8 mouse cellular contexts compared by ENCODE assay signal in the genomic region with DNA sequence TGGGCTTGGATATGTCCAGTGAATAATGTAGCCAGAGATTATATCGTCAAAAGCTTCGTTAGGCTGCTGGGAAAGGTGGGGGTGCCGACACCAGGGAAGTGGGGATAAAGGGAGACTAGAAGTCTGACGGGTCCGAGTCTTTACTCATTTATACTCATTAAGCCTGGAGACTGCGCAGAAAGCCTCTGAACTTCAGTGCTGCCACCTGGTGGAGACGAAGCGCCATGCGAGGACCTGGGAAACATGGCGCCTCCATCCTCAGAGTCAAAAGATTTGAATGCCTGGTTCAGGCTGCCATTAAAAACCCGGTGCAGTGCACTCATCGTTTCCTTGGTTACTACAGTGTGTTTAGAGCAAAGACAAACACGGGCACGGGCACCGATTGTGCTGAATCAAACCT.
DNase-seq lines count a peak whose midpoint lies in the region; ATAC-seq and TF ChIP-seq lines count a peak whose summit lies in the region.

No protein-coding gene starts in this region.

- no peak overlapping the region for H3K9ac ChIP-seq in forebrain, embryonic 11.5 days (ENCODE audit: low read length)
- no peak overlapping the region for H3K9ac ChIP-seq in forebrain, embryonic 16.5 days (replicated peaks; ENCODE audit: low read depth, low read length)
- H3K9ac ChIP-seq in heart, postnatal 0 days (replicated peaks; ENCODE audit: low read depth, low read length) = no peak overlapping the region

- H3K27me3 ChIP-seq in forebrain, embryonic 11.5 days (ENCODE audit: control insufficient read depth, insufficient read depth, low read length) = no peaks in the 10 kb centered on the region
- no peaks in the 10 kb centered on the region for H3K27me3 ChIP-seq in forebrain, embryonic 16.5 days (replicated peaks; ENCODE audit: control insufficient read depth, insufficient read depth, low read length)
- H3K27me3 ChIP-seq in heart, postnatal 0 days (ENCODE audit: control insufficient read depth, insufficient read depth, low read length) = no peaks in the 10 kb centered on the region
- H3K27me3 ChIP-seq in splenic B cell, adult 2 months (ENCODE audit: control insufficient read depth, insufficient read depth, low read length, poor library complexity, severe bottlenecking) = no peaks in the 10 kb centered on the region

- H3K4me2 ChIP-seq in forebrain, embryonic 11.5 days (ENCODE audit: low read depth, low read length, severe bottlenecking) = no peak overlapping the region
- H3K4me2 ChIP-seq in forebrain, embryonic 16.5 days (ENCODE audit: low read length) = no peak overlapping the region
- H3K4me2 ChIP-seq in heart, postnatal 0 days (ENCODE audit: low read depth, low read length) = no peak overlapping the region

- no peak overlapping the region for H3K27ac ChIP-seq in forebrain, embryonic 11.5 days (ENCODE audit: low read depth, low read length)
- H3K27ac ChIP-seq in forebrain, embryonic 16.5 days (ENCODE audit: low read length) = no peak overlapping the region
- H3K27ac ChIP-seq in heart, postnatal 0 days (ENCODE audit: low read depth) = no peak overlapping the region

- H3K36me3 ChIP-seq in forebrain, embryonic 11.5 days (ENCODE audit: control insufficient read depth, insufficient read depth, low read length) = no peaks in the 10 kb centered on the region
- no peaks in the 10 kb centered on the region for H3K36me3 ChIP-seq in forebrain, embryonic 16.5 days (ENCODE audit: control insufficient read depth, insufficient read depth)
- H3K36me3 ChIP-seq in heart, postnatal 0 days (replicated peaks; ENCODE audit: control insufficient read depth, insufficient read depth, low read length) = no peaks in the 10 kb centered on the region
- H3K36me3 ChIP-seq in splenic B cell, adult 2 months (ENCODE audit: control insufficient read depth, insufficient read depth, low read length, poor library complexity, severe bottlenecking) = no peaks in the 10 kb centered on the region

- 56% methylated on average over 15 of the region's 15 CpGs for WGBS in forebrain, embryonic 11.5 days
- WGBS in forebrain, embryonic 16.5 days = 49% methylated on average over 15 of the region's 15 CpGs
- WGBS in heart, postnatal 0 days = 46% methylated on average over 15 of the region's 15 CpGs
- 41% methylated on average over 15 of the region's 15 CpGs for WGBS in large intestine, adult 2 months

- DNase-seq in forebrain, embryonic 11.5 days (ENCODE audit: low spot score) = peak; percentile 70
- DNase-seq in adipocyte (ENCODE audit: low spot score) = peak; percentile 15
- peak; percentile 72 for DNase-seq in embryo, embryonic 11 days
- DNase-seq in heart, postnatal 0 days (ENCODE audit: low spot score) = peak; percentile 26
- peak; percentile 22 for DNase-seq in large intestine, adult 2 months (ENCODE audit: low read depth, low spot score)
- peak; percentile 61 for DNase-seq in lung, postnatal 25 days (ENCODE audit: low spot score)
- DNase-seq in splenic B cell, adult 2 months (ENCODE audit: low read depth, low spot score) = peak; percentile 65

- H3K9me3 ChIP-seq in forebrain, embryonic 11.5 days (ENCODE audit: control insufficient read depth, low read length) = no peaks in the 10 kb centered on the region
- H3K9me3 ChIP-seq in forebrain, embryonic 16.5 days (ENCODE audit: control insufficient read depth, low read length) = no peaks in the 10 kb centered on the region
- H3K9me3 ChIP-seq in heart, postnatal 0 days (replicated peaks; ENCODE audit: control insufficient read depth, low read length) = no peaks in the 10 kb centered on the region

- no peak; the same call in 1 of the 2 replicates for ATAC-seq in forebrain, embryonic 11.5 days (replicated peaks; ENCODE audit: low FRiP score)
- ATAC-seq in forebrain, embryonic 16.5 days = no peak
- ATAC-seq in heart, postnatal 0 days (ENCODE audit: insufficient read depth, low read depth) = no peak

- TF ChIP-seq EP300 in heart, postnatal 0 days (IDR thresholded peaks at IDR 0.05; ENCODE audit: low read depth) = no peak

- no peak overlapping the region for H3K4me3 ChIP-seq in forebrain, embryonic 11.5 days (ENCODE audit: low read depth, low read length)
- no peak overlapping the region for H3K4me3 ChIP-seq in forebrain, embryonic 16.5 days (replicated peaks; ENCODE audit: low read length)
- no peak overlapping the region for H3K4me3 ChIP-seq in heart, postnatal 0 days (ENCODE audit: low read depth, low read length)

- peak; percentile 72 for TF ChIP-seq CTCF in heart, postnatal 0 days (IDR thresholded peaks at IDR 0.05; ENCODE audit: low read depth)

- H3K4me1 ChIP-seq in forebrain, embryonic 11.5 days (replicated peaks; ENCODE audit: control insufficient read depth, insufficient read depth, low read length) = no peaks in the 10 kb centered on the region
- H3K4me1 ChIP-seq in forebrain, embryonic 16.5 days (replicated peaks; ENCODE audit: control insufficient read depth, insufficient read depth, low read length) = no peaks in the 10 kb centered on the region
- H3K4me1 ChIP-seq in heart, postnatal 0 days (ENCODE audit: control insufficient read depth, insufficient read depth) = no peaks in the 10 kb centered on the region

Comparison
In these comparisons a context has a peak if more than half of its experiments do, and no peak if none do; other contexts are left out.
1. DNase-seq: peak in every context shown above with its lines; median percentile 72 in embryo, embryonic 11 days; 70 in forebrain, embryonic 11.5 days; 65 in splenic B cell, adult 2 months; 61 in lung, postnatal 25 days; 26 in heart, postnatal 0 days; 22 in large intestine, adult 2 months; 15 in adipocyte.